Mouse (Mus musculus): ENCODE data around the gene Pold1. TPM values are rescaled to one million over a fixed set of nuclear protein-coding genes. Genes with fewer than 3 reads are reported as not detected.

Pold1 gene
- 18.8 and 38.9 TPM in 2 replicates for polyA plus RNA-seq (2015; fragmentation: Nextera tagmentation; extraction: Ambion mirVana)

DNA sequence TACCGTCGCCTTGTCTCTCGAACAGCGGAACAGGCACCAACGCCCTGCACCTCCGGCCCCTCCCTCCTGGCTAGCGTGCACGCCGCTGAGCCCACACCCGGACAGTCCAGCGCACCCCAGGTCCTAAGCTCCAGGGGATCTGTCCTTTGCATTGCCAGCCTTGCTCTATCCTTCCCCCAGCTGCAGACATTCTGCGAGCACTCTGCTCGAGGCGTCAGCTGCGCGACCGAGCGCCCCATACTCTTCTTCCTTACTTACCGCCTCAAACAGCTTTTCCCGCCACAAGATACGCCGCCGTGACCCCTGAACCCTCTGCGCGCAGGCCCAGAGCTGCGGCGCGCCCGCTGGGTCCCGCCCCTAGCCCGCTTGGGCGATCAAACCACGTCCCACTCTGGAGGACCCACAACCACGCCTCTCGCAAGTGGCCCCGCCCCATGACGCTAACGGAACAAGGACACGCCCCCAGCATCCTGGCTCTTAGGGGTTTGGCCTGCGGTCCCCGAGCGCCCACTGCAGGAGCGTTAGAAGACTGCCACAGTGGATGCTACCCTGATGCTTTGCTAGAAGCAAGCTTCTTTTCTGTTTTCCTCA lies at the start of gene Pold1:
Pold1 (minus strand) TSS at position 353 of the 591 bp plus-strand sequence.
- H3K9ac ChIP-seq (replicated peaks) = peak within 1 kb of the TSS; percentile 48
- H3K27ac ChIP-seq (replicated peaks) = peak within 1 kb of the TSS; percentile 72
- peak within 1 kb of the TSS; percentile 94 for H3K4me2 ChIP-seq
- ATAC-seq (ENCODE audit: low FRiP score) = peak; percentile 89
- H3K27me3 ChIP-seq (replicated peaks) = no peaks in the 10 kb centered on the region
- no peaks in the 10 kb centered on the region for H3K9me3 ChIP-seq (replicated peaks)
- H3K36me3 ChIP-seq = peaks cover 25% of the 10 kb centered on the region
- H3K4me1 ChIP-seq = peaks cover 22% of the 10 kb centered on the region
- H3K4me3 ChIP-seq (replicated peaks) = peak within 1 kb of the TSS; percentile 57
- under 1% methylated on average over 43 of the region's 43 CpGs for WGBS

DNA sequence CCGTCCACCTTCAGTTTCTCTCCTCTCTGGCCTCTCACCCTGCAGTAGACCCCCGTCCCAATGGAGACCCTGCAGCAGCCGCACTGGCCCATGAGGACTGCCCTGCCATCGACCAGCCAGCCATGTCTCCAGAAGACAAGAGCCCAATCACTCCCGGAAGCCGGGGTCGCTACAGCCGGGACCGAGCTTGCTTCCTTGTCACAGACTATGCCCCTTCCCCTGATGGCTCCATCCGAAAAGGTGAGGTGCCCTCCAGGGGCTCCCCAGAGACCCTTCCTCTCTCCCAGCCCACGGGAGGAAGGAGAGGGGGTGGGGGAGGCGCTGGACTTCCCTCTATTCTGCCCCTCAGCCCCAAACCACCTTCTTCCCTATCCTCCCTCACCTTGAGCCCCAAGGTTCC lies 49.7 kb upstream of the Pold1 start:
- Histone ChIP-seq H3K4me2 (no peak overlapping the region), H3K27me3 (replicated peaks) (peaks cover 26% of the 10 kb centered on the region), H3K27ac (replicated peaks) (no peak overlapping the region), H3K4me3 (replicated peaks) (no peak overlapping the region), H3K4me1 (peaks cover 22% of the 10 kb centered on the region), H3K9me3 (replicated peaks) (no peaks in the 10 kb centered on the region), H3K36me3 (peaks cover 7% of the 10 kb centered on the region; the same call in 1 of the 2 replicates), H3K9ac (replicated peaks) (no peak overlapping the region)
- ATAC-seq (ENCODE audit: low FRiP score) = no peak
- WGBS = 91% methylated on average over 11 of the region's 12 CpGs

DNA sequence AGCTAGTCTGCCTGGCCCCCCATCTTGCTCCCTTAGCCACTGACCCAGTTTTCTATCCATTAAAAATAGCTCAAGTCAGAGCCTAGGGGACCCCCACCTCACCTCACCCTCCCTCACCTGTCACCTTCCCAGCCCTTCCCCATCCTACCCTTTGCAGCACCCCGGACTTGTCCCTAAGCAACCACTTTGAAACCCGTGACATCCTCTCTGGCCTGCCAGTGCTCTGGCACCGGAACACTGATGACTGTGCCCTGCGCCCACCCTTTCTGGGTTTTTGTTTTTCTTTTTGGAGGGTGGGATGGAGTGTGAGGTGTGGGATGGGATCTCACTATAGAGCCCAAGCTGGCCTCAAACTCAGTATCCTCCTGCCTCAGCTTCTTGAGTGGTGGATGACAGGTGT lies 49.0 kb upstream of the Pold1 start:
- no peaks in the 10 kb centered on the region for H3K9me3 ChIP-seq (replicated peaks)
- peaks cover 26% of the 10 kb centered on the region for H3K27me3 ChIP-seq (replicated peaks)
- 95% methylated on average over 4 of the region's 4 CpGs for WGBS
- no peak overlapping the region for H3K4me2 ChIP-seq
- no peak overlapping the region for H3K9ac ChIP-seq (replicated peaks)
- H3K4me3 ChIP-seq (replicated peaks) = no peak overlapping the region
- H3K27ac ChIP-seq (replicated peaks) = no peak overlapping the region
- H3K36me3 ChIP-seq = peaks cover 7% of the 10 kb centered on the region; the same call in 1 of the 2 replicates
- ATAC-seq (ENCODE audit: low FRiP score) = no peak
- H3K4me1 ChIP-seq = peaks cover 27% of the 10 kb centered on the region

- no peak overlapping the region for H3K27ac ChIP-seq (replicated peaks)
- peaks cover 33% of the 10 kb centered on the region for H3K4me1 ChIP-seq
- WGBS = 64% methylated on average over 5 of the region's 5 CpGs
- no peak overlapping the region for H3K9ac ChIP-seq (replicated peaks)
- H3K4me3 ChIP-seq (replicated peaks) = no peak overlapping the region
- no peak overlapping the region for H3K4me2 ChIP-seq
- no peak for ATAC-seq (ENCODE audit: low FRiP score)
- H3K9me3 ChIP-seq (replicated peaks) = no peaks in the 10 kb centered on the region
- peaks cover 26% of the 10 kb centered on the region for H3K27me3 ChIP-seq (replicated peaks)
- H3K36me3 ChIP-seq = peaks cover 7% of the 10 kb centered on the region; the same call in 1 of the 2 replicates
Observed at GRCm38 (mm10) chr7:44596996-44597538, 48.4 kb upstream of the Pold1 start.

DNA sequence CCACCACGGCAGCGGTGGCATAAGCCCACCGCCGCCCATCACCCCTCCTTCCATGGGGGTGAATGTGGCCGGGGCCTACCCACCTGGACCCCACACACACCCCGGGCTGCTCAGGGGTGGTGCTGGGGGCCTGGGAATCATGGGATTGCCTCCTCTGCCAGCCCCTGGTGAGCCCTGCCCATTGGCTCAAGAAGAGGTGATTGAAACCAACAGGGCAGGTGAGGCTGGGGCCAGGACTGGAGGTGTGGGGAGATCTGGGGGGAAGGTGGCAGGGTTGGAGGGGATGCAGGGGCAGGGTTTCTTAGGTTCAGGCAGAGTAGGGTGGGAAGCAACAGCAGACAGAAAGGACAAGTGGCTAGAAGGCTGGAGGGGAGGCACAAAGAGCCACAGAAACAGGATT lies 47.4 kb upstream of the Pold1 start:
- Histone ChIP-seq H3K9ac (replicated peaks) (no peak overlapping the region), H3K27me3 (replicated peaks) (peaks cover 17% of the 10 kb centered on the region), H3K36me3 (peaks cover 7% of the 10 kb centered on the region; the same call in 1 of the 2 replicates), H3K4me2 (no peak overlapping the region), H3K4me3 (replicated peaks) (no peak overlapping the region), H3K4me1 (peaks cover 38% of the 10 kb centered on the region), H3K27ac (replicated peaks) (no peak overlapping the region), H3K9me3 (replicated peaks) (no peaks in the 10 kb centered on the region)
- 98% methylated on average over 6 of the region's 6 CpGs for WGBS
- no peak for ATAC-seq (ENCODE audit: low FRiP score)

DNA sequence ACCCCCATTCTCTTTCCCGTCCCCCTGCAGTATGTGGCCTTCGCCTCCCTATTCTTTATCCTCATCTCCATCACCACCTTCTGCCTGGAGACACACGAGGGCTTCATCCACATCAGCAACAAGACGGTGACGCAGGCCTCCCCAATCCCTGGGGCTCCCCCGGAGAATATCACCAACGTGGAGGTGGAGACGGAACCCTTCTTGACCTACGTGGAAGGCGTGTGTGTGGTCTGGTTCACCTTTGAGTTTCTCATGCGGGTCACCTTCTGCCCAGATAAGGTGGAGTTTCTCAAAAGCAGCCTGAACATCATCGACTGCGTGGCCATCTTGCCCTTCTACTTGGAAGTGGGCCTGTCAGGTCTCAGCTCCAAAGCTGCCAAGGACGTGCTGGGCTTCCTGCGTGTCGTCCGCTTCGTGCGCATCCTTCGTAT lies 46.5 kb upstream of the Pold1 start:
- Histone ChIP-seq H3K36me3 (peaks cover 7% of the 10 kb centered on the region; the same call in 1 of the 2 replicates), H3K4me1 (peaks cover 43% of the 10 kb centered on the region), H3K4me2 (no peak overlapping the region), H3K9ac (replicated peaks) (no peak overlapping the region), H3K9me3 (replicated peaks) (no peaks in the 10 kb centered on the region), H3K27ac (replicated peaks) (no peak overlapping the region; the same call in 1 of the 2 replicates), H3K27me3 (replicated peaks) (peaks cover 16% of the 10 kb centered on the region), H3K4me3 (replicated peaks) (no peak overlapping the region)
- no peak for ATAC-seq (ENCODE audit: low FRiP score)
- 95% methylated on average over 20 of the region's 20 CpGs for WGBS

DNA sequence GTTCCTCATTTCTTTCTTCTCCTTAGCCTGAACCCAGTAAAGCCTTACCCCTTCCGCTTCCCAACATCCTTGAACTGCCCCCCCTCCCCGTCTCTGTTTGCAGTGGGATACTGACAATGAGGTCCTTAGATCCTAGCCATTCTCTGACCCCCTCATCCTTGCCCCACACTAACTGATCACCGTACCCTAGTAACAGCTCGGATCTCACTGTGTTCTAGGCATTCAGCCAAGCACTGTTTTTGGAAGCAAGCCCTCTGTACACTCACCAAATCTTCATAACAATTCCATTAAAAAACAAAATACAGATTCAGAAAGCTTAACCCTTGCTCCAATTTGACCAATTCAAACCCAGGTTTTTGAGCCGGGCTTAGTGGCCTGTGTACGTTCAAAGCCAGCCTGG lies 45.6 kb upstream of the Pold1 start:
- H3K27me3 ChIP-seq (replicated peaks) = peaks cover 14% of the 10 kb centered on the region
- H3K4me1 ChIP-seq = peaks cover 52% of the 10 kb centered on the region
- 52% methylated on average over 6 of the region's 6 CpGs for WGBS
- no peaks in the 10 kb centered on the region for H3K9me3 ChIP-seq (replicated peaks)
- ATAC-seq (ENCODE audit: low FRiP score) = no peak
- peak overlapping the region; percentile 73 for H3K4me3 ChIP-seq (replicated peaks)
- peak overlapping the region; percentile 73 for H3K27ac ChIP-seq (replicated peaks)
- peaks cover 7% of the 10 kb centered on the region; the same call in 1 of the 2 replicates for H3K36me3 ChIP-seq
- H3K9ac ChIP-seq (replicated peaks) = peak overlapping the region; percentile 56
- peak overlapping the region; percentile 90 for H3K4me2 ChIP-seq

DNA sequence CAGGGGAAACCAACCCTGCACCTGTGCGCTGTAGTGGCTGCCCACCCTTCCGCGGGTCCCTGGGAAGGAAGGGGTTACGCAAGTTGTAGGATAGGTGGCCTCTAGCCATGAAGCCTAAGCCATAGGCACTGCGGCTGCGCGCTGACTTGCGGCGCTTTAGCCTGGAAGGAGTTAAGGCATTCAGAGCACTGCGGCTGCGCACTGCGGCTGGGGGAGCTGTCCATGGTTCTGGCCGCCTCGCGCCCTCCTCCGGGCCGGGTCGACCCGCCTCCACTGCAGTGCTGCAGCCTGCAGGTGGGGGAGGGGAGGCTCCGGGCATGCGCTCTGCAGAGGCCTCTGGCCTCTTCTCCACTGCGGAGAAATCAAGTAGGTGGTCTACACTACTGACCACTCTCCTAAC lies 45.1 kb upstream of the Pold1 start:
- Histone ChIP-seq H3K4me3 (replicated peaks) (peak overlapping the region; percentile 73), H3K27me3 (replicated peaks) (peaks cover 14% of the 10 kb centered on the region), H3K9me3 (replicated peaks) (no peaks in the 10 kb centered on the region), H3K9ac (replicated peaks) (peak overlapping the region; percentile 56), H3K4me1 (peaks cover 53% of the 10 kb centered on the region), H3K36me3 (peaks cover 7% of the 10 kb centered on the region; the same call in 1 of the 2 replicates), H3K27ac (replicated peaks) (peak overlapping the region; percentile 73), H3K4me2 (peak overlapping the region; percentile 90)
- peak; percentile 57 for ATAC-seq (ENCODE audit: low FRiP score)
- WGBS = under 1% methylated on average over 22 of the region's 22 CpGs

DNA sequence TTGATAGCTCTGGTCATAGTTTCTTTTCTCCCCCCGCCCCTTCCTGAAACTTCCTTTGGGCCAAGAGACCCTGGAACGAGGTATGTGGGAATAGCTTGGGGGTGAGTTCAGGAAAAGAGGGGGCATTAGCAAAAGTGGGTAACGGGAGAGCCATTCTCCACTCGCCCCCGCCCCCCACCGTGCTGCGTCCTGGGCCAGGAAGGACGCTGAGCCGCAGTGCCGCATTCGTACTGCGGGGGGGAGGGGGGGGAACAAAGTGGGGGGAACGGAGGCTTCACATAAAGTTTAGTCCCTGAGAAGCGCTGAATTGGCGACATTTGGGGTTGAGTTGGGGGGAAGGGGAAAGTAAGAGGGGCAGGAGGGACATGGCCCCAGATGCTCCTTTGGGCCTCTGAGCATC lies 44.4 kb upstream of the Pold1 start:
- Histone ChIP-seq H3K9ac (replicated peaks) (peak overlapping the region; percentile 56), H3K27ac (replicated peaks) (no peak overlapping the region), H3K36me3 (peaks cover 7% of the 10 kb centered on the region; the same call in 1 of the 2 replicates), H3K4me3 (replicated peaks) (peak overlapping the region; percentile 73), H3K4me1 (peaks cover 58% of the 10 kb centered on the region), H3K4me2 (peak overlapping the region; percentile 90), H3K9me3 (replicated peaks) (no peaks in the 10 kb centered on the region), H3K27me3 (replicated peaks) (peaks cover 14% of the 10 kb centered on the region)
- under 1% methylated on average over 14 of the region's 15 CpGs for WGBS
- ATAC-seq (ENCODE audit: low FRiP score) = no peak

- Histone ChIP-seq H3K9me3 (replicated peaks) (no peaks in the 10 kb centered on the region), H3K27ac (replicated peaks) (peak overlapping the region; percentile 81), H3K36me3 (peaks cover 4% of the 10 kb centered on the region; the same call in 1 of the 2 replicates), H3K4me1 (peaks cover 71% of the 10 kb centered on the region), H3K4me3 (replicated peaks) (peak overlapping the region; percentile 73), H3K4me2 (peak overlapping the region; percentile 90), H3K9ac (replicated peaks) (peak overlapping the region; percentile 50), H3K27me3 (replicated peaks) (peaks cover 14% of the 10 kb centered on the region)
- no peak for ATAC-seq (ENCODE audit: low FRiP score)
- WGBS = under 1% methylated on average over 59 of the region's 60 CpGs
Observed at GRCm38 (mm10) chr7:44591348-44592116, 42.9 kb upstream of the Pold1 start.

DNA sequence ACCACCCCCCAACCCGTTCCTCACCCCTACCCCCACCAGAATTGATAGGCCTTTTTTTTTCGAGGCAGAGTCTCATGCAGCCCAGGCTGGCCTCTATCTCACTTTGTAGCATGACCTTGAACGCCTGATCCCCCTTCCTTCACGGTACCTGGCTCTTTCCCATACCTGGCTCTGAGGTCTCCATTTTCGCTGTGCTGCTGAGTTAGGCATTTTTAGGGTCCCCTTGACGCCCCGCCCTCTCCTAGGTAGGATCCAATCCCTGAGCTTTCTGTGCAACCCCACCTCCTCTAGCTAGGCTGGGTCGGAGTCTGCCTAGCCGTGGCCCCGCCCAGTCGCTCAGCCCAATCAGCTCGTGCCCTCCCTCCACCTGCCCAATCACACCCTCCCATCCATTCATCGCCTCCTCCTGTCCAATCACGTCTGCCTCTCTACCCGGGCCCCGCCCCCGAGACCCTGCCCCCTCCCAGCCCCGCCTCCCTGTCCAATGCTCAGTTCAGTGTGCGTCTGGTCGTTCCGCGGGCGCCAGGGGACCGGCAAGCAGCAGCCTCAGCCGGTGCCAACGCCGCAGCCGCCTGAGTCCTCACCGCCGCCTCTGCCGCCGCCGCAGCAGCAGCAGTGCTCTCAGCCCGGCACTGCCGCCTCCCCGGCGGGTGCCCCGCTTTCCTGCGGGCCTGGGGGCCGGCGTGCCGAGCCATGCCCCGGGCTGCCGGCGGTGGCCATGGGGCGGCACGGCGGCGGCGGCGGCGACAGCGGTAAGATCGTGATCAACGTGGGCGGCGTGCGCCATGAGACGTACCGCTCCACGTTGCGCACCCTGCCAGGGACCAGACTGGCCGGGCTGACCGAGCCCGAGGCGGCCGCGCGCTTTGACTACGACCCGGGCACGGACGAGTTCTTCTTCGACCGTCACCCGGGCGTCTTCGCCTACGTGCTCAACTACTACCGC lies 42.0 kb upstream of the Pold1 start, which contains the start of gene Kcnc3:
Kcnc3 (plus strand) TSS at position 263 of the 946 bp plus-strand sequence.
- peaks cover 4% of the 10 kb centered on the region; the same call in 1 of the 2 replicates for H3K36me3 ChIP-seq
- peaks cover 14% of the 10 kb centered on the region for H3K27me3 ChIP-seq (replicated peaks)
- peak within 1 kb of the TSS; percentile 73 for H3K4me3 ChIP-seq (replicated peaks)
- under 1% methylated on average over 79 of the region's 80 CpGs for WGBS
- peak within 1 kb of the TSS; percentile 90 for H3K4me2 ChIP-seq
- peak within 1 kb of the TSS; percentile 55 for H3K9ac ChIP-seq (replicated peaks)
- H3K9me3 ChIP-seq (replicated peaks) = no peaks in the 10 kb centered on the region
- peak; percentile 91 for ATAC-seq (ENCODE audit: low FRiP score)
- H3K4me1 ChIP-seq = peaks cover 76% of the 10 kb centered on the region
- peak within 1 kb of the TSS; percentile 82 for H3K27ac ChIP-seq (replicated peaks)

All from neural tube, embryonic 15.5 days (tissue).